Mouse (Mus musculus) heart, postnatal 0 days (tissue): ENCODE results near the gene Bpifb1. TPM values are rescaled to one million over a fixed set of nuclear protein-coding genes. Genes with fewer than 3 reads are reported as not detected.
"Not testable (repeated sequence)": the region's sequence is repeated elsewhere in the genome, so short reads cannot be mapped to it uniquely, and the experiment has no call there.

Experiments used
- ATAC-seq: fragments of 200-750 bp; cut with Nextera tagmentation; 2 replicates; pipeline ENCODE4 v1.8.0; 2017; ENCODE audit warnings: low read depth, moderate number of reproducible peaks, moderate library complexity; ENCODE audit not compliant: insufficient read depth
- DNase-seq: peaks from one replicate; pipeline ENCODE4 v3.0.0-alpha.2; 2016; ENCODE audit warnings: low spot score
- H3K27ac ChIP-seq: fragments of 300-500 bp; sonication (generic); 2 replicates; pipeline ENCODE4 v1.5.1; 2014; ENCODE audit warnings: low read depth, mild to moderate bottlenecking
- H3K27me3 ChIP-seq: fragments of 300-500 bp; sonication (generic); 2 replicates; pipeline ENCODE4 v1.6.1; 2014; ENCODE audit warnings: low read length, mixed read lengths; ENCODE audit not compliant: control insufficient read depth, insufficient read depth
- H3K36me3 ChIP-seq: fragments of 300-500 bp; sonication (generic); replicated peaks from 2 replicates; pipeline ENCODE4 v1.6.1; 2014; ENCODE audit warnings: low read length, mixed read lengths; ENCODE audit not compliant: control insufficient read depth, insufficient read depth
- H3K4me1 ChIP-seq: fragments of 300-500 bp; sonication (generic); 2 replicates; pipeline ENCODE4 v1.6.1; 2014; ENCODE audit warnings: antibody characterized with exemption; ENCODE audit not compliant: control insufficient read depth, insufficient read depth
- H3K4me2 ChIP-seq: fragments of 300-500 bp; sonication (generic); 2 replicates; pipeline ENCODE4 v1.6.1; 2014; ENCODE audit warnings: low read depth, mild to moderate bottlenecking, low read length, moderate library complexity
- H3K4me3 ChIP-seq: fragments of 300-500 bp; sonication (generic); 2 replicates; pipeline ENCODE4 v1.5.1; 2014; ENCODE audit warnings: low read depth, low read length
- H3K9ac ChIP-seq: fragments of 300-500 bp; sonication (generic); replicated peaks from 2 replicates; pipeline ENCODE4 v1.6.1; 2014; ENCODE audit warnings: low read depth, low read length, mixed read lengths
- H3K9me3 ChIP-seq: fragments of 300-500 bp; sonication (generic); replicated peaks from 2 replicates; pipeline ENCODE4 v1.6.1; 2016; ENCODE audit warnings: low read length; ENCODE audit not compliant: control insufficient read depth
- CTCF ChIP-seq: IDR thresholded peaks from 2 replicates; pipeline ENCODE4 v1.5.1; 2016; ENCODE audit warnings: antibody characterized with exemption, control low read depth, low read depth
- EP300 ChIP-seq: IDR thresholded peaks from 2 replicates; pipeline ENCODE4 v1.6.1; 2016; ENCODE audit warnings: antibody characterized with exemption, low read depth
- WGBS: fragments of 180-500 bp; shearing (Covaris S2); extraction: QIAGEN DNeasy Blood & Tissue Kit; methylation state at CpG from one replicate; pipeline ENCODE4 v1.1.7; 2014; 5-methylcytosine and 5-hydroxymethylcytosine counted together
- polyA plus RNA-seq: library from polyadenylated mRNA; unstranded; fragments of >200 nt; fragmentation: Nextera tagmentation; extraction: Ambion mirVana; gene quantifications from 2 replicates; pipeline ENCODE4 v1.2.1, GENCODE M21; 2015
- total RNA-seq: library from RNA; depleted of rRNA; stranded (reverse); fragments of >200 nt; gene quantifications from 2 replicates; pipeline ENCODE4 v1.2.3, GENCODE M21; 2014; ENCODE audit warnings: low replicate concordance

Bpifb1 gene
- total and polyA plus RNA-seq, 2 experiments from 2014 or later = 0.38 TPM; not detected in 1

DNA sequence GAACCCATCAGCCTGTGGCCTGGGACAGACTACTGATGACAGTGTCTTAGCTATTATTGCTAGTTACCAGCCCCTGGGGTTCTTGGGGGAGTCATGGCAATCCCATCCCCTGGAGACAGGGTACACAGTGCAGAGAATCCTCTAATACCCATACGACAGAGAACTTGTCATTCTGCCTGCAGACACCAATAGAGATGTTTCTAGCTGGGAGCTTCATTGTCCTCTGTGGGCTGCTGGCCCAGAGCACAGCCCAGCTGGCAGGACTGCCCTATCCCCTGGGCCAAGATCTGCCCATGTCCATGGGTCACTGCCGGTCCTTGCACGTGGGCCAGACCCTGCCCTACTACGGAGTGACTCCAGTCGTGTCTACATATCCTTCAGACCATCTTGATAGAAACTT, 27.3 kb upstream of the Bpifb1 start:
- Histone ChIP-seq H3K27ac (no peak overlapping the region), H3K27me3 (no peaks in the 10 kb centered on the region), H3K4me2 (no peak overlapping the region), H3K4me3 (no peak overlapping the region), H3K4me1 (no peaks in the 10 kb centered on the region), H3K9ac (no peak overlapping the region), H3K9me3 (peaks cover 6% of the 10 kb centered on the region), H3K36me3 (no peaks in the 10 kb centered on the region)
- no peak for DNase-seq
- TF ChIP-seq CTCF (no peak), EP300 (no peak)
- WGBS = 82% methylated on average over 5 of the region's 5 CpGs
- no peak for ATAC-seq

DNA sequence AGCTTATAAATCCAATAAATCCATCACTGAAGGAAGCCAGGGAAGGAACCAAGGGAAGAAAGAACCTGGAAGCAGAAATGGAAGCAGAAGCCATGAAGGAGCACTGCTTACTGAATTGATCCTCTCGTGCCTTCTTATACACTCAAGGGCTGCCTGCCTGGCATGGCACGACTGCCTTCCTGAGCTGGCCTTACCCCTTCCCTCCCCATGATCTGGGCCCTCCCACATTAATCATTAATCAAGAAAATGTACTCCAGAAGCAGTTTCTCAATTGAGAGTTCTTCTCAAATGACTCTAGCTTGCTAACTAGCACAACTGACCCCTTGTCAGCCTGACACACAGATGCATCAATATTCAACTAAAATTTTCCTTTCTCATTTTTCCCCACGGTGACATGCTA, 21.4 kb upstream of the Bpifb1 start:
- WGBS = 63% methylated on average over 3 of the region's 3 CpGs
- ATAC-seq (no peak), DNase-seq (no peak)

DNA sequence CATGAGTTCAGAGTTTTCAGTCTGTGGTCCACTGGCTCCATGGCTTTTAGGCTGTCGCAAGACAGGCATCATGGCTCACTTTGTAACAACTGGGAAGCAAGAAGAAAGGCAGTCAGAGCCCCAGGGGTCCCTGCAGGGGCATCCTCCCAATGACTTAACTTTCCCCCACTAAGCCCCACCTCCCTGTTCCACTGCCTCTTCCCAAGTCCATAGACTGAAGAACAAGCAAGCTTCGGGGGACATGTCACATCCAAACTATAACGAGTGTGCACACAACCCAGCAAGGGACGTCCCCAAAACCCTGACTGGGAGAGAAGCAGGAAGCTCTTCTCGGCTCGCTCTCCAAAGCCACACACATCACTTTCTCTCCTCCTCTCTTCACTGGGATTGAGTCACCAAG, 19.0 kb upstream of the Bpifb1 start:
- no peaks in the 10 kb centered on the region for H3K9me3 ChIP-seq
- H3K27me3 ChIP-seq = 0 out of 2 replicates have a peak, but pooled peaks cover 5% of the 10 kb centered on the region
- TF ChIP-seq EP300 = no peak
- no peak for TF ChIP-seq CTCF
- H3K4me3 ChIP-seq = no peak overlapping the region
- no peaks in the 10 kb centered on the region for H3K36me3 ChIP-seq
- WGBS = 79% methylated on average over 6 of the region's 6 CpGs
- ATAC-seq (no peak), DNase-seq (no peak)
- no peak overlapping the region for H3K4me2 ChIP-seq
- no peak overlapping the region for H3K9ac ChIP-seq
- H3K27ac ChIP-seq = no peak overlapping the region
- H3K4me1 ChIP-seq = no peaks in the 10 kb centered on the region

More for the DNA sequence above, 21.4 kb upstream of the Bpifb1 start:
- Histone ChIP-seq H3K36me3 (no peaks in the 10 kb centered on the region), H3K4me3 (no peak overlapping the region), H3K9ac (no peak overlapping the region), H3K4me2 (no peak overlapping the region), H3K27me3 (0 out of 2 replicates have a peak, but pooled peaks cover 5% of the 10 kb centered on the region), H3K27ac (no peak overlapping the region), H3K9me3 (no peaks in the 10 kb centered on the region), H3K4me1 (no peaks in the 10 kb centered on the region)
- TF ChIP-seq EP300 (no peak), CTCF (no peak)

DNA sequence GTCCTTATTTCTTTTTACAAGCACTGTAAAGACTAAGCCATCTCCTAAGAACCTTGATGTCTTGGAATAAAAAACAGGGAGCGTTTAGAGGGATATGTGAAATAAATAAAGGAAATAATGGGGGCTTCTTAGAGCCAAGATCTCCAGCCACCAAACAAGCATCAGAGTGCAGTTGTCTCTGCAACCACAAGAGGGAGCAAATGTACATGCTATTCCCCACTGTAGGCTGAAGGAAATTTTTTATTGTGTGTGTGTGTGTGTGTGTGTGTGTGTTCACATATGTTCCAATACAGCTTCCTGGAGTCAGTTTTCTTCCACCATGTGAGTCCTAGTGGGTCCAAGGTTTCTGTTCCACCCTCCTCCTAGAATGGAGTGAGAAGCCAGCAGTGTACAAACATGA, 17.3 kb upstream of the Bpifb1 start:
- DNase-seq (peak; percentile 53), ATAC-seq (peak; percentile 76)
- H3K27ac ChIP-seq = no peak overlapping the region
- H3K9me3 ChIP-seq = no peaks in the 10 kb centered on the region
- no peaks in the 10 kb centered on the region for H3K36me3 ChIP-seq
- H3K4me3 ChIP-seq = no peak overlapping the region
- peak; percentile 92 for TF ChIP-seq CTCF
- TF ChIP-seq EP300 = no peak
- no peak overlapping the region for H3K9ac ChIP-seq
- H3K4me2 ChIP-seq = no peak overlapping the region
- no peaks in the 10 kb centered on the region for H3K4me1 ChIP-seq
- H3K27me3 ChIP-seq = 0 out of 2 replicates have a peak, but pooled peaks cover 5% of the 10 kb centered on the region
- 38% methylated on average over 1 of the region's 1 CpGs for WGBS

DNA sequence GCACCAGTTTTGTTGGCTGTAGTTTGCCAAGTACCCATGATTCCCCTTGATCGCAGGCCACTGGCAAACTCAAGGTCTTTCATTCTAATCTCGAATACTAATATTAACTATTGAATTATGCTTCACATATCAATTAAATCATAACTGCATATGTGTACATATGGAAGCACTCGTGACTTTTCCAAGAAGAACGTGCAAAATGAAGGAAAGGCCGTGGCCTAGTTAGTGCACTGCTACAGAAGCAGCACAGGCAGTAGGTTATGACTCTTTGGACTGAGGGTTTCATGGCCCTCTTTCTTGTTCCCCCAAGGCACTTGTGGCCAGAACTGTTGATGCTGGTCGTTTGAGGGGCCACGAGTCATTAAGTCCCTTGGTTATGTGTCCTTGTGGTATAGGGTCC, 8.7 kb upstream of the Bpifb1 start:
- not testable (repeated sequence) for H3K27me3 ChIP-seq, ATAC-seq, H3K36me3 ChIP-seq, H3K9me3 ChIP-seq, H3K4me3 ChIP-seq, H3K4me1 ChIP-seq, H3K4me2 ChIP-seq, H3K9ac ChIP-seq, H3K27ac ChIP-seq, DNase-seq
- WGBS = 82% methylated on average over 7 of the region's 7 CpGs

DNA sequence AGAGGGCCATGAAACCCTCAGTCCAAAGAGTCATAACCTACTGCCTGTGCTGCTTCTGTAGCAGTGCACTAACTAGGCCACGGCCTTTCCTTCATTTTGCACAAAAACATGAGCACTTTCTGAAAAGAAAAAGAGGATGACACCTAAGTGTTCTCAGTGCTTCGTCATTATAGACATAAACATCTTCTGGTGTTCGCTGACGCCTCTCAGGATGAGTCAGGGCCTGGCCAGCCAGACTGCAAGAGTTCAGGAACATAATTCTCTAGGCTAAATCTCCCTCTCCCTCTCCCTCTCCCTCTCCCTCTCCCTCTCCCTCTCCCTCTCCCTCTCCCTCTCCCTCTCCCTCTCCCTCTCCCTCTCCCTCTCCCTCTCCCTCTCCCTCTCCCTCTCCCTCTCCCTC, 7.6 kb upstream of the Bpifb1 start:
- H3K9ac ChIP-seq, ATAC-seq, H3K27me3 ChIP-seq, H3K4me2 ChIP-seq, H3K4me1 ChIP-seq, H3K36me3 ChIP-seq, H3K9me3 ChIP-seq, DNase-seq, H3K27ac ChIP-seq, H3K4me3 ChIP-seq: not testable (repeated sequence)
- WGBS = 75% methylated on average over 4 of the region's 4 CpGs
